Mouse (Mus musculus) spleen, adult 2 months (tissue): ENCODE measurements around the gene D630003M21Rik.

Experiments used
- CTCF ChIP-seq: fragments of 200-500 bp; IDR thresholded peaks from 2 replicates; pipeline ENCODE4 v1.5.1; 2011; ENCODE audit warnings: mild to moderate bottlenecking, inconsistent platforms; ENCODE audit not compliant: insufficient read depth, insufficient read length, insufficient replicate concordance; ENCODE audit errors: extremely low read depth
- POLR2A ChIP-seq: fragments of 200-500 bp; IDR thresholded peaks from 2 replicates; pipeline ENCODE4 v1.6.1; 2011; ENCODE audit warnings: low read depth, low read length, inconsistent platforms

- no peak for TF ChIP-seq CTCF
- no peak for TF ChIP-seq POLR2A
These were observed 54.1 kb downstream of the D630003M21Rik start for GRCm38 (mm10) chr2:158174958-158175357.
